Mouse (Mus musculus): ENCODE results near the gene Trim56. TPM values are rescaled to one million over a fixed set of nuclear protein-coding genes. Genes with fewer than 3 reads are reported as not detected.
"Not testable (repeated sequence)": the region's sequence is repeated elsewhere in the genome, so short reads cannot be mapped to it uniquely, and the experiment has no call there.

Trim56 gene
- 1 to 10 TPM; 7.5 to 9.3 TPM for total RNA-seq (2021)
- long read RNA-seq, experiment 1, partial matches to known transcripts: 0 of 3 reads
- long read RNA-seq, experiment 1, other reads (novel, unspliced or antisense): 3 of 3 reads
- long read RNA-seq, experiment 2, partial matches to known transcripts: 0 of 5 reads
- long read RNA-seq, experiment 2, other reads (novel, unspliced or antisense): 5 of 5 reads

DNA sequence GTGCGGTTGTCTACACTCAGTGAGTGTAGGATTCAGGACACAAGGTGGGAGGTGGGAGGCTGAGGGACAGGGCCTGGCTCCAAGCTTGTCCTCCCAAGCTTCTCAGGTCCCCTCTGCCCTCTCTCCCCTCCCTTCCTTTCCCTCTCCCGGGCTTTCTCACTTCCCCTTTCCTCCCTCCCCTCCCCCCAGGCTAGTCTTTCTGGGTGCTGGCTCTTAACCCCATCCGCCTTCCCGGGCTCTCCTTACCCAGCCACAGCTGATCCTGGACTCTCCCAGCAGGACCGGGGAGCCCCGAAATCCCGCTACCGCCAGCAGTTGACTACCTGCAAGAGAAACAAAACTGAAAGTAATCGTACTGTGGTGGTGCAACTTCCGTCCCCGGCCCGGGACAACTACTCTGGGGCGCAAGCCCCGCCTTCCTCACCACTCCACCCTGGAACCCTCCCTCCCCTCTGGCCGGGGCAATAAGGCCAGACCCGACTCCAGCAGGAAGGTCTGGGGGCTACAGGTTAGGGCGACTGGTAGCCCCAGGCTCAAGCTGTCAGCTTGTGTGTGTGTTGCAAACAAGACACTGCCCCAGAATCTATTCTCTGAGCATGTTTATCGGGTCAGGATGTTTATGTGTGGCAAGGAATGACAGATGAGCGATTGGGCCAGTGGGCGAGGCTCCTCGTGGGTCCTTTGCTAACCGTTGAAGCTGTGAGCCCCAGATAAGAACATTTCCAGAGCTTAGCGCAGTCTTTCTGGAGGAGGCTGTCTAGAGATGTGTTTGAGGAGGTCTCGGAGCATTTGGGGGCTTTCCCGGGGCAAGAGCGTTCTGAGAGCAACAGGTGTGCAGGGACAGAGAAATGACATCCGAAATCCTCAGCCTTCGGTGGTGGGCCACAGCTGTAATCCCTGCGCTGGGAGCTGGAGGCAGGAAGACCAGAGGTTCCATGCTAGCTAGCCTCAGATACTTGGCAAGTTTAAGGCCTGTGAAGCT lies at the start of gene Trim56:
Trim56 (minus strand) TSS at position 344 of the 982 bp plus-strand sequence.
- H3K27ac ChIP-seq: peak within 1 kb of the TSS; percentile 89
- no peak for TF ChIP-seq CTCF (IDR thresholded peaks at IDR 0.05)
- intact Hi-C loops (cut with DNase I): no loop called here
- peak within 1 kb of the TSS; percentile 93 for H3K4me3 ChIP-seq
- DNase-seq: peak; percentile 87

DNA sequence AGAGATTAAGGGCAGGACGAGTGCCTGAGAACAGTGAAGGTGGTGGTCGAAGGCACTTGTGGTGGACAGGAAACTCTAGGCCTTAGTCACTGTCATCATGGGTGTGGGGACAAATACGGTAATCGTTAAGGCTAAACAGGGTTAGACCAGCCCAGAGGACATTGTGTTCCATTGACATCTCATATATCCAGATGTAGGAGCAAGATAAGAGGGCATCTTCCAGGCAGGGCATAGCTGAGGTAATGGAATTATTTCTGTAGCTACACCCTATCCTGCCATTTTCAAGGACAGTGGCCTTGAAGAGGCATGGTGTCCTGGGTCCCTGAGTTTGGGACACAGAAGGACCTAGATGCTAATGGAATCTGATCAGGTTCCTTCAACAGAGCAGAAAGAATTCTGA lies 45.8 kb upstream of the Trim56 start:
- intact Hi-C loops (cut with DNase I): no loop called here
- TF ChIP-seq CTCF (IDR thresholded peaks at IDR 0.05): no peak

DNA sequence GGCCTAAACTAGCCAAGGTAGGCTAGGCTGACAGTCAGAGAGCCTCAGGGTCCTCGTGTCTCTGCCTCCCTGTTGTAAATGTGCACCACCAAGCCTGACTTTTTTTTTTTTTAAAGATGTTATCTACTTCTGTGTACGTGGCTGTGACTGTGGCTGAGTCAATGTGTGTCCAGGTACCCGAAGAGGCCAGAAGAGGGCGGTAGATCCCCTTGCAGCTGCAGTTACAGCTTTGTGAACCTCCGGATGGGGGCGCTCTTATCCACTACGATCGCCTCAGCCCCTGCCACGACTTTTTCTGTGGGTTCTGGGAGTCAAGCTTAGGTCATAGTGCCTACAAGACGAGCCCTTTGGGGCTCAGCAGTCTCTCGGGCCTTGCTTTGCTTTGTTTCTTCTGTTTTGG lies 43.5 kb upstream of the Trim56 start:
- intact Hi-C loops (cut with DNase I): no loop called here
- peak; percentile 31 for DNase-seq
- peak; percentile 68 for TF ChIP-seq CTCF (IDR thresholded peaks at IDR 0.05)

More for the DNA sequence above, 45.8 kb upstream of the Trim56 start:
- DNase-seq: no peak
- no peak overlapping the region for H3K4me3 ChIP-seq
- no peak overlapping the region for H3K27ac ChIP-seq

DNA sequence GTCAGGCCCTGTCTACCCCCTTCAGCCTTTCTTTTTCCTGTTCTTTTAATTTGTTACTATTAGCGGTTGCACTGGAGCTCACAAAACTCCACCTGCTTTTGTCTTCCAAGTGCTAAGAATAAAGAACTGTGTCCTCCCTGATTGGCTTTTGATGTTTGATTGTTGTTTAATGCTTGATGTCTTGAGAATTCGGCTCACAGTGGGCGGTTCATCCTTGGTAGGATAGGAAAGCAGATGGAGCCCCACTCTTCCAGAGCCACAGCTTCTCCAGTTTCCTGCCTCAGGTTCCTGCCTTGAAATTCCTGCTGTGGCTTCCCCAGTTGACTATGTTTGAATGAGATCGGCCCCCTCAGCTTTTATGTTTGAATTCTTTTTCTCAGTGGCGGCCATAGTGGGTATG lies 37.3 kb upstream of the Trim56 start:
- H3K27ac ChIP-seq: no peak overlapping the region
- intact Hi-C loops (cut with DNase I): no loop called here
- no peak for DNase-seq
- no peak for TF ChIP-seq CTCF (IDR thresholded peaks at IDR 0.05)
- H3K4me3 ChIP-seq: no peak overlapping the region

More for the DNA sequence above, 43.5 kb upstream of the Trim56 start:
- Histone ChIP-seq H3K4me3 (no peak overlapping the region), H3K27ac (no peak overlapping the region)

DNA sequence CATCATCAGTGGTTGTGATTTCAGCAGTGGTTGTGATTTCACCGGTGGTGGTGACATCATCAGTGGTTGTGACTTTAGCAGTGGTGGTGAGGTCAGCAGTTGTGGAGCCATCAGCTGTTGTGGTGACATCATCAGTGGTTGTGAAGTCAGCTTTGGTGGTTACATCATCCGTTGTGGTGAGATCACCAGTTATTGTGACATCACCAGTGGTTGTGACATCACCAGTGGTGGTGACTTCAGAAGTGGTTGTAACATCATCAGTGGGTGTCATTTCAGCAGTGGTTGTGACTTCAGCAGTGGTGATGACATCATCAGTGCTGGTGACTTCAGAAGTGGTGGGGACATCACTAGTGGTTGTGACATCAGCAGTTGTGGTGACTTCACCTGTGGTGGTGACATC lies 36.6 kb upstream of the Trim56 start:
- Histone ChIP-seq H3K27ac (no peak overlapping the region), H3K4me3 (no peak overlapping the region)
- no peak for DNase-seq
- no peak for TF ChIP-seq CTCF (IDR thresholded peaks at IDR 0.05)
- intact Hi-C loops (cut with DNase I): no loop called here

DNA sequence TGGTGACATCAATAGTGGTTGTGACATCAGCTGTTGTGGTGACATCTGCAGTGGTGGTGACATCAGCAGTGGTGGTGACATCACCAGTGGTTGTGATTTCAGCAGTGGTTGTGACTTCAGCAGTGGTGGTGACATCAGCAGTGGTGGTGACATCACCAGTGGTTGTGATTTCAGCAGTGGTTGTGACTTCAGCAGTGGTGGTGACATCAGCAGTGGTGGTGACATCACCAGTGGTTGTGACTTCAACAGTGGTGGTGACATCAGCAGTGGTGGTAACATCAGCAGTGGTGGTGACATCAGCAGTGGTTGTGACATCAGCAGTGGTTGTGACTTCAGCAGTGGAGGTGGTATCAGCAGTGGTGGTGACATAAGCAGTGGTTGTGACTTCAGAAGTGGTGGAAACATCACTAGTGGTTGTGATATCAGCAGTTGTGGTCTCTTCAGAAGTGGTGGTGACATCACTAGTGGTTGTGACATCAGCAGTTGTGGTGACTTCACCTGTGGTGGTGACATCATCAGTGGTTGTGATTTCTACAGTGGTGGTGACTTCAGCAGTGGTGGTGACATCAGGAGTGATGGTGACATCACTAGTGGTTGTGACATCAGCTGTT lies 33.4 kb upstream of the Trim56 start, which contains the start of gene Muc3:
Muc3 (minus strand) TSS at position 51 of the 611 bp plus-strand sequence.
- intact Hi-C loops (cut with DNase I): not testable (repeated sequence)

DNA sequence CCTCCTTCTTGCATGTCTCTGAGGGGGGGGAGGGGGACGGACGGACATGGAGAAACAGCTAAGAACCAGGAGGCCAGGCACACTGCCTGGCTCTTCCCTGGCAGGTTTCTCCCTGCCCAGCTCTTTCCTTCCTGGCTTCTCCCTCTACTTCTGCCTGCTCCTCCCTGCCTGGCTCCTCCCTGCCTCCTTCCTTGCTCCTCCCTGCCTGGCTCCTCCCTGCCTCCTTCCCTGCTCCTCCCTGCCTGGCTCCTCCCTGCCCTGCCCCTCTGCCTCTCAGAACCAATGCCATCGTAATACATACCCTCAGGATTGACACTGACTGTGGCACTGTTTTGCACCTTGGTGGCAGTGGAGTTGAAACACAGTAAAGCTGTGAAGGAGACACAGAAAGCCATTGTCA lies 24.8 kb upstream of the Trim56 start:
- intact Hi-C loops (cut with DNase I): no loop called here
- no peak for TF ChIP-seq CTCF (IDR thresholded peaks at IDR 0.05)
- Histone ChIP-seq H3K27ac (no peak overlapping the region), H3K4me3 (no peak overlapping the region)
- no peak for DNase-seq

More for the DNA sequence above, 33.4 kb upstream of the Trim56 start, which contains the start of gene Muc3:
- H3K27ac ChIP-seq, H3K4me3 ChIP-seq, DNase-seq: not testable (repeated sequence)

DNA sequence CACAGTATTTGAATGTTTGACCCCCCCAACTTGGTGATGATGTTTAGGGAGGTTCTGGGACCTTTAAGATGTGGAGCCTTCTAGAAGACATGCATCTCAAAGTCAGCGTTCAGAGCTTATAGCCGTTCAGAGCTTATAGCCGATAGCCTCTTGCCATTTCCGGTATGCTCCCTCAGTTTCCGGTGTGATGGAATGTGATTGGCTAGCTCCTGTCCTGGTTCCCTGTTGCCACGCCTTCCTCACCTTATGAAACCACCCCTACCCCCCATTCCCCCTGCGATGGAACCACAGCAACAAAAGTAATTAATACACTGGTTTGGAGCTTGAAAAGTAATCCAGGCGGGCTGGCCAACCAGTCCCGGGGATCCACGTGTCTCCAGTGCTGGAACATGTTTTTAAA lies 23.0 kb upstream of the Trim56 start:
- intact Hi-C loops (cut with DNase I): no loop called here
- TF ChIP-seq CTCF (IDR thresholded peaks at IDR 0.05): no peak
- no peak for DNase-seq

DNA sequence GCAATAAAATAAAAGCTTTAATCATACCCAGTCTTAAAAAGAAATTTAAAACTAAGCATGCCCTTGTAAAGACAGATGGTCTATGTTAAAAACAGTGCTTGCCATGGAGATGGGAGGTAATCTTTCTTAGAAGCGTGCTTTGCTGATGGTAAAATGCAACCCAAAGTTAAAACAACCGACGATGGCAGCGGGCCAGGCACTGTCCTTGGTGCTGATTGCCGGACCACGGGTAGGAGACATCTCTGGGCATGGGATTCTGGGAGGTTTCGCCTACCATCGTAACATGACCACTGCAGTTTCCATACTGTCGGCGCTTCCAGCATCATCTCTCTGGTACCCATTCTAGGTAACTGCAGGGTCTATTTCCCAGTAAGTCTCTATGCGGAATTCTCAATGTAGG lies 18.9 kb upstream of the Trim56 start:
- Histone ChIP-seq H3K4me3 (no peak overlapping the region), H3K27ac (no peak overlapping the region)
- no peak for TF ChIP-seq CTCF (IDR thresholded peaks at IDR 0.05)
- intact Hi-C loops (cut with DNase I): no loop called here
- no peak for DNase-seq

More for the DNA sequence above, 23.0 kb upstream of the Trim56 start:
- Histone ChIP-seq H3K27ac (no peak overlapping the region), H3K4me3 (no peak overlapping the region)

DNA sequence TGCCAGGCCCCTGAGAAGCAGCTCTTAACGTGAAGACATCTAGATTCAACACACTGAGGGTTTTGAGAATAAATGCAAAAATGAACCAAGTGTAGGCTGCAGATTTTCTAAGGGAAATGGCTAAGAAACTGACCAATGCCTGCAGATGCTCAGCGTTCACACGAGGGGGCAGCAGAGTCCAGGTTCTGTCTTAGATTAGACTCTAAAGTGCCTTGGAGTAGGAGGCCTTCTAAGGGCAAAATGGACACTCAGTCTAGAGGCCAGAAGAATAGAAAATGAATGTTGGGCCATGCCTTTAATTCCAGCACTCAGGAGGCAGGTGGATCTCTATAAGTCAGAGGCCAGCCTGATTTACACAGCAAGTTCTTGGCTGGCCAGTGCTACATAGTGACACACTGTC lies 15.5 kb upstream of the Trim56 start:
- peak; percentile 54 for DNase-seq
- intact Hi-C loops (cut with DNase I): no loop called here
- Histone ChIP-seq H3K27ac (no peak overlapping the region), H3K4me3 (no peak overlapping the region)
- peak; percentile 96; the same call in 1 of the 2 replicates for TF ChIP-seq CTCF (IDR thresholded peaks at IDR 0.05)

DNA sequence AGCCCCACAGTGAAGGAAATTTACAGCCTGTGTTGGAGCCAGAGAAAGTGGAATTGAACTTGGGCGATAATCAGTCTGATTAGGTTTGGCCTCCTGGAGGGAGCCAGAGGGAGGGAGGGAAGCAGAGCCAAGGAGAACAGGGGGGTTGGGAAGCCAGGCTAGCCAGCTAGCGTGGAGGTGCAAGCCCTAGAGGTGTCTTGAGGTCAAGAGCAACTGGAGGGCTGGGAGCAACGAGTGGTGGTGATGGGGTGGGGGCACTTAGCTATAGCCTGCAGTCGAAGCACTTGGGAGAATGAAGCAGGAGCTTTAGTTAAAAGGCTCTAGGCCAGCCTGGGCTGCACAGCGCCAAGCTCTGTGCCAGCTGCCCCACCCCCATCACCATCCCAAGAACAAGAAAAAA lies 13.3 kb upstream of the Trim56 start:
- intact Hi-C loops (cut with DNase I): loop anchor here (10.0 kb wide), 1 partner anchor 204 kb away; no protein-coding TSS in a partner anchor
- TF ChIP-seq CTCF (IDR thresholded peaks at IDR 0.05): no peak
- H3K27ac ChIP-seq: no peak overlapping the region
- no peak for DNase-seq
- H3K4me3 ChIP-seq: no peak overlapping the region

DNA sequence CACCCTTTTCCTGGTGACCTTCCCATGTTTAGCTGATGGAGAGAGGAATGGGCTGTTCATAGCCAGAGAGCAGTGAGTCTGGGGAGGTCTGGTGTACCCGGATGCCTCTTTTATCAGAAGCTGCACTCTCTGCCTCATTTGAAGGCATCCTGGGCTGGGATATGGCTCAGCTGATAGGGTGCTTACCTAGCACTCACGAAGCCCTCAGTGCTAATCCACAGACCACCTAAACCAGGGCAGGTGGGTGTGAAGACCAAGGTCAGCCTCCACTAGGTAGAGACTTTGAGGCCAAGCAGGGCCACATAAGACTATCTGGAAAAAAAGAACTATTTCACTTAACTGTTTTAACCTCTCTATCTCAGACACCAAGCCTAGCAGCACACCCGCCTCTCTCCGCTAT lies 7.5 kb upstream of the Trim56 start:
- TF ChIP-seq CTCF (IDR thresholded peaks at IDR 0.05): no peak
- no peak for DNase-seq
- Histone ChIP-seq H3K27ac (no peak overlapping the region), H3K4me3 (no peak overlapping the region)
- intact Hi-C loops (cut with DNase I): loop anchor here (2.0 to 10.0 kb wide), 2 partner anchors 163 to 199 kb away; partner anchors contain the start of gene Ache
